Mouse (Mus musculus) liver, postnatal 0 days (tissue): Measurements from ENCODE around the gene Gm49366.

Experiments used
- CTCF ChIP-seq: sonication (generic); IDR thresholded peaks from 2 replicates; pipeline ENCODE4 v1.5.1; 2016; ENCODE audit warnings: antibody characterized with exemption, low read depth
- EP300 ChIP-seq: IDR thresholded peaks from 2 replicates; pipeline ENCODE4 v1.6.1; 2016; ENCODE audit warnings: antibody characterized with exemption, low read depth, mild to moderate bottlenecking

DNA sequence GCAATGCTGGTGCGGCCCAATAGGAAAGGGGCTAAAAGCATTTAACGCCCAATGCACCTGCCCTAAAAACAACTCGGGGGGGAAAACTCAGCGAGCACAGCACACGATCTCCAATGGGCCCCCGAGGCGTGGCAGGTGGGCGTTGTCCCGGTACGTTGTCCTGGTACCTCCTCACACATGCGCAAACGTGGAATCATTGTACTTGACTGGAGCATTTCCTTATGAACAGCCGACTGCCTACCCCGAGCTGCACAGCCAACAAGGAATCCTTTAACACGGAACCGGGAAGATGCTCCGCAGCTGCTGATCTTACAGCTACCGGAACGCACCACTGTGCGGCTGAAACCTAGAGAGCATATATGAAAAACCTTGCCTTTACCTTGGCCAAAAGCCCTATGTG, 23.6 kb downstream of the Gm49366 start:
- TF ChIP-seq CTCF (no peak), EP300 (no peak)
